Mouse (Mus musculus): ENCODE measurements around the gene Sh3d19. TPM values are rescaled to one million over a fixed set of nuclear protein-coding genes. Genes with fewer than 3 reads are reported as not detected.
A peak's percentile ranks its signal among the peaks of the same experiment; 100 is the strongest.

Sh3d19 gene
- polyA plus RNA-seq, 1 experiment from 2014 or later = 11.1 TPM

DNA sequence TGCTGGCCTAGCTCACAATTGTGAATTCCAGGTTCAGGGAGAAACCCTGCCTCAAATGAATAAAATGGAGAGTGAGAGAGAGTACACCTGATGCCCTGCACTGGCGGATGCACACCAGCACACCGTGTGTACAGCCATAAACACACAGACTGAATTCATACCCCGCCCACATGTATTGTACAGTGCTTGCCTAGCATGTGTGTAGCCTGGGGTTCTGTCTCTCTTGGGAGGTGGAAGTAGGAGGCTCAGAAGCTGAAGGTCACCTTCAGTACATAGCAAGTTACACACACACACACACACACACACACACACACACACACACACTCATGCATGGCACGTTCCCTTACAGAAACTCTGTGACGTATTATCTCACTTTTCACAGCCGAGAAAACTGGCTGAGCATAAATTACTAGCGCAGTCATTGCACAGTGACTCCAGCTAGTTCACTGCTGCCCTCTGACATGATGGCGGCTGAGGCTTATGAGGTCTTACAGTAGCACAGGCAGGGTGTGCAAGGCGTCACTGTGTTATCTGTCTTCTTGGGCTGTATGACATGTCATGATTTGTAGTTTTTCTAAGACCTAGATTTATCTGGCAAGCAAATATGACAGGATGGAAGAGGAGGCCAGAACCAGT lies 62.7 kb downstream of the Sh3d19 start:
- WGBS = 67% methylated on average over 9 of the region's 9 CpGs
- ATAC-seq (replicated peaks; ENCODE audit: insufficient number of reproducible peaks, insufficient read depth, low FRiP score, low read depth) = no peak
- no peaks in the 10 kb centered on the region for H3K36me3 ChIP-seq
- H3K4me3 ChIP-seq = no peak overlapping the region
- H3K9ac ChIP-seq = no peak overlapping the region
- H3K9me3 ChIP-seq (replicated peaks) = no peaks in the 10 kb centered on the region
- H3K27me3 ChIP-seq = no peaks in the 10 kb centered on the region
- no peak overlapping the region for H3K27ac ChIP-seq
- H3K4me2 ChIP-seq = no peak overlapping the region
- H3K4me1 ChIP-seq (replicated peaks) = peaks cover 12% of the 10 kb centered on the region

DNA sequence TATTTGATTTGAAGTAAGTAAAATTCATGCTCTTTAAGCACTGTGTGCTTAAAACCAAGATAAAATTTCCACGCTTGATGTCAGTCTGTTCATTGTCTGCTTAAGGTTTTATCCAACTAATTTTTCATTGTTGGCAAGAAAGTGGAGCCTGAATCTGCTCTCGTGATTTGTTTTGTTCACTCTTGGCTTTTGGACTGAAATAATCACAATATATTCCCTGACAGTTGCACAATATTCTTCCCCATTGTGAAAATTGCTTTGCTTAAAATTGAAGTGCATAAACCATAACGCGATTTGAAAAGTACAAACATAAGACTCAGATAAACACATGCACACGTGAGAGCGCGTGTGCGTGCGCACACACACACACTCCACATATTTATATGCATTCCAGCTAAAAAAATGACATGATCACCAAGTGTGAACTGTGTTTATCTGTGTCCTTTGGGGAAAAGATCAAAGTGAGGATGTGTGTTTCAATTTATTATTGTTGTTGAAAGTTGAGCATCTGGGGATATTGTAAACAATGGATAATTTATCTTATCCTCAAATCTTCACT lies 67.1 kb downstream of the Sh3d19 start:
- H3K27ac ChIP-seq = peak overlapping the region; percentile 83; the same call in 1 of the 2 replicates

DNA sequence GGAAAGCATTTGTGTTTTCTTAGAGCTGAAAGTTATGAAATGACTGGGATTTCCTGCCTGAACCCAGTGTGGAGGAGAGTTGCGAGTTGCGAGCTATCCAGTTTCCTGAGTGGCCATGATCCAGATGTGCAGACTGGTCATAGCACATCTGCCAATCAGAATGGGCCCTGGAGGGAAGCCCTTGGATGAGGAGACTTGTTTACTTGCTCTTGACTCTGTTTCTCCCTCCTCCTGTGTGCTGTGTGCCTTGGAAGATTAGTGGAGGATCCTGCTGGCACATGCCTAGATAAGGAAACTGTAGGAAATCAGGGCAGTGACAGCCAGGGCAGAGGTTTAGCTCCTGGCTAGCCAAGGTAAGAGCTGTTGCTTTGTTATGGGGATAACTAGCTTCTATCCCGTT lies 67.7 kb downstream of the Sh3d19 start:
- Histone ChIP-seq H3K4me1 (replicated peaks) (peaks cover 17% of the 10 kb centered on the region), H3K36me3 (peaks cover 6% of the 10 kb centered on the region), H3K4me3 (0 out of 2 replicates have a peak overlapping the region, but pooled peaks have one; percentile 19), H3K9me3 (replicated peaks) (no peaks in the 10 kb centered on the region), H3K4me2 (peak overlapping the region; percentile 29; the same call in 1 of the 2 replicates), H3K27me3 (no peaks in the 10 kb centered on the region), H3K9ac (no peak overlapping the region), H3K27ac (peak overlapping the region; percentile 83)
- WGBS = 24% methylated on average over 3 of the region's 3 CpGs
- 0 out of 2 replicates have a peak, but pooled peaks have one; percentile 36 for ATAC-seq (replicated peaks; ENCODE audit: insufficient number of reproducible peaks, insufficient read depth, low FRiP score, low read depth)

More for the DNA sequence above, 67.1 kb downstream of the Sh3d19 start:
- Histone ChIP-seq H3K36me3 (peaks cover 3% of the 10 kb centered on the region), H3K4me3 (no peak overlapping the region), H3K27me3 (no peaks in the 10 kb centered on the region), H3K4me1 (replicated peaks) (peaks cover 18% of the 10 kb centered on the region), H3K9ac (no peak overlapping the region), H3K9me3 (replicated peaks) (no peaks in the 10 kb centered on the region), H3K4me2 (no peak overlapping the region)
- WGBS = 79% methylated on average over 9 of the region's 9 CpGs
- ATAC-seq (replicated peaks; ENCODE audit: insufficient number of reproducible peaks, insufficient read depth, low FRiP score, low read depth) = no peak

DNA sequence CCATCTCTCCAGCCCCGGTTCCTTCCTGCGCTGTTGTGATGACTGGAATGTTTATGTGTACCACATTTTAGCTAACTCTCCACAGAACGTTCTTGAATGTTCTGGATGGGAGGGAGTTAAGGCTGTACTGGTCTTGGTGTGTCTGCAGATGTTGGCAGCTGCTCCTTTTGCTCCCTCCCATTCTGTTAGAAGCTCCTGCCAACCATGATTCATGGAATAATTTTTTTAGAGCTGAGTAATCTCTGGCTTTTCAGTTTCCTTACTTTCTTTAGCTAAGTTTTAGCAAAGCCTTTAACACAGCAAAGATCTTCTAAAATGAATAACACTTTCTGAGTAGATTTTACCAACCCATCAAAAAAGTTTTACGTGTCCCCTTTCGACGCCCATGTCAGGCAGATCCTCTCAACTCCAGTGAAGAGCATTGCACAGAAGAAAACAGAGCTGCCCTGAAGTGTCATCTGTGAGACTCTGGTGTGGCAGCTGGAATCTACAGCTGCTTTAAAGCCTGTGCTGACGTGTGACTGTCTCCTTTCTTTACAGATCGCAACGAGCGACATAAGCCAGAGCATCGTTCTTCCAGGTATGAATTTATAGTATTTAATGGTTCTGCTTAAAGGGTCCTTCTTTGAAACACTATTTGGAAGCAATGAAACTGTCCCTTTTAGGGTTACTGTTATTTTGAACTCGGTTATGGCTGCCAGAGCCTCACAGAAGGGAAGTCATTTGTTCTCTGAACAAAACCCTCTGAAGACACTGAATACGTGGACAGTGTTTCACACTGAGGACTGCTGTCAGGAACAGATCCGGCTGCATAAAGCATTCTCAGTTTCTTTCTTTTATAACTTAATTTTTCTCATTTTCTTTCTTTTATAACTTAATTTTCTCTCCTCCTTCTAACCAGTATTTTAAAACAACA lies 69.6 kb downstream of the Sh3d19 start:
- Histone ChIP-seq H3K9ac (peak overlapping the region; percentile 33; the same call in 1 of the 2 replicates), H3K27ac (peak overlapping the region; percentile 71), H3K27me3 (no peaks in the 10 kb centered on the region), H3K4me3 (peak overlapping the region; percentile 33), H3K4me2 (peak overlapping the region; percentile 44), H3K4me1 (replicated peaks) (peaks cover 15% of the 10 kb centered on the region), H3K9me3 (replicated peaks) (no peaks in the 10 kb centered on the region), H3K36me3 (peaks cover 6% of the 10 kb centered on the region)
- 42% methylated on average over 14 of the region's 14 CpGs for WGBS
- ATAC-seq (replicated peaks; ENCODE audit: insufficient number of reproducible peaks, insufficient read depth, low FRiP score, low read depth) = peak; percentile 60; the same call in 1 of the 2 replicates

DNA sequence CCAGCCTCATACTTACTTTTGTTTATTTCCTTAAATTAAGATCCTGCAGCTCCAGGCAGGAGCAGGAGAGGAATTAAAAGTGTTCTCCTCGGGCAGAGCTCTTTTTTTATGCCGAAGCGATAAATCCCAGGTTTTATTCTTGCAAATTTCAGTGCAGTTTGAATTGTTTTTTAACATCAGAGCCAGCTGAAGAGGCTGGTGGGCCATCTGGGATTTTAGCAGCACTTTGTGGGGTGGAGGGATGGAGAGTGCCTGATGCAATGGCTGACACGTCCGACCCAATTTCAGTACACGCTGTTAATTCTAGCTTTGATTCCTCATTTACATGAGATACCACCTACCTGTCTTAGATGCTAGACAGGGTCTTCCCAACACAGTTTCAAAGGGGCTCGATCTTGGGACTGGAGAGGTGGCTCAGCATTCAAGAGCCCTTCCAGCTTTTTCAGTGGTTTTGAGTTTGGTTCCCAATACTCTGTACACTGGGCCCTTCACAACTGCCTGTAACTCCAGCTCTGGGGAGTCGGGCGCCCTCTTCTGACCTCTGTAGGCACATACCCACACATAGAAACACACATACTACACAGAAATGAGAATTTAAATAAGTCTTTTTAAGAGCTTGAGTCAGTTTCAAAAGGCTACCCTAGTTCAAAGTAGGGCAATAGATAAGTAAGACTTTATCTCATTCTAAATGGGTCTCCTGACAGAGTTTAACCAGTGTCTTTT lies 76.9 kb downstream of the Sh3d19 start:
- 0 out of 2 replicates have a peak, but pooled peaks cover 4% of the 10 kb centered on the region for H3K9me3 ChIP-seq (replicated peaks)
- peaks cover 21% of the 10 kb centered on the region for H3K36me3 ChIP-seq
- H3K27me3 ChIP-seq = no peaks in the 10 kb centered on the region
- no peak overlapping the region for H3K9ac ChIP-seq
- no peak overlapping the region for H3K4me2 ChIP-seq
- H3K4me1 ChIP-seq (replicated peaks) = no peaks in the 10 kb centered on the region
- no peak overlapping the region for H3K27ac ChIP-seq
- no peak for ATAC-seq (replicated peaks; ENCODE audit: insufficient number of reproducible peaks, insufficient read depth, low FRiP score, low read depth)
- WGBS = 93% methylated on average over 9 of the region's 9 CpGs
- no peak overlapping the region for H3K4me3 ChIP-seq

DNA sequence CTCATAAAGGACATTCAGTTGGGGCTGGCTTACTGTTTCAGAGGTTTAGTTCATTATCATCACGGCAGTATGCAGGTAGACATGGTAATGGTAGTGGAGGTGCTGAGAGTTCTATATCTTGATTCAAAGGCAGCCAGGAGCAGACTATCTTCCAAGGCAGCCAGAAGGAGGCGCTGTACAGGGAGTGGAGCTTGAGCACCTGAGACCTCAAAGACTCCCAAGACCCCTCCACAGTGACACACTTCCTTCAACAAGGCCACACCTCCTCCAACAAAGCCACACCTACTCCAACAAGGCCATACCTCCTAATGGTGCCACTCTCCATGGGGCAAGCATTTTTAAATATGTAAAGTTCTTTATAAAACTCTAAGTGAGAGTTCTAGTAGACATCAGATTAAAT lies 78.1 kb downstream of the Sh3d19 start:
- H3K4me1 ChIP-seq (replicated peaks) = no peaks in the 10 kb centered on the region
- ATAC-seq (replicated peaks; ENCODE audit: insufficient number of reproducible peaks, insufficient read depth, low FRiP score, low read depth) = no peak
- no peak overlapping the region for H3K4me2 ChIP-seq
- no peak overlapping the region for H3K27ac ChIP-seq
- no peak overlapping the region for H3K4me3 ChIP-seq
- no peaks in the 10 kb centered on the region for H3K27me3 ChIP-seq
- H3K9me3 ChIP-seq (replicated peaks) = 0 out of 2 replicates have a peak, but pooled peaks cover 4% of the 10 kb centered on the region
- WGBS = 78% methylated on average over 2 of the region's 2 CpGs
- peaks cover 16% of the 10 kb centered on the region for H3K36me3 ChIP-seq
- H3K9ac ChIP-seq = no peak overlapping the region

DNA sequence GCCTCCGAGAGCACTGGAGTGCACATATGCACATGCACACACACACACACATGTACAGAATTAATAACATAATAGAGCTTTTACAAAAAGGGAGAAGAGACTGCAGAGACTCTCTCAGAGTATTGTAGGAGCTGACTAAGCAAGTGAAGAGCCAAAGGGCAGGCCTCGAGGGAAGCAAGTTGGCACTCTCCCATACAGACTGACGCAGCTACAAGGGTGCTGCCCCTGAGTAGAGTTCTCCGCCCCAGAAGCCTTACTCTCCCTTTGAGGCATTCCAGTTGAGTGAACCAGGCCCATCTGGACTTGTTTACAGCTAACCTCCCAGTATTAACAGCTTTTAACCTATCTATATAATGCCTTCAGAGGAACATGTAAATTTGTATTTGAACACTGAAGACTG lies 85.8 kb downstream of the Sh3d19 start:
- no peak overlapping the region for H3K4me3 ChIP-seq
- no peaks in the 10 kb centered on the region for H3K4me1 ChIP-seq (replicated peaks)
- H3K9ac ChIP-seq = no peak overlapping the region
- no peaks in the 10 kb centered on the region for H3K27me3 ChIP-seq
- no peak for ATAC-seq (replicated peaks; ENCODE audit: insufficient number of reproducible peaks, insufficient read depth, low FRiP score, low read depth)
- no peaks in the 10 kb centered on the region for H3K36me3 ChIP-seq
- H3K9me3 ChIP-seq (replicated peaks) = no peaks in the 10 kb centered on the region
- H3K4me2 ChIP-seq = no peak overlapping the region
- H3K27ac ChIP-seq = no peak overlapping the region
- 66% methylated on average over 4 of the region's 4 CpGs for WGBS

DNA sequence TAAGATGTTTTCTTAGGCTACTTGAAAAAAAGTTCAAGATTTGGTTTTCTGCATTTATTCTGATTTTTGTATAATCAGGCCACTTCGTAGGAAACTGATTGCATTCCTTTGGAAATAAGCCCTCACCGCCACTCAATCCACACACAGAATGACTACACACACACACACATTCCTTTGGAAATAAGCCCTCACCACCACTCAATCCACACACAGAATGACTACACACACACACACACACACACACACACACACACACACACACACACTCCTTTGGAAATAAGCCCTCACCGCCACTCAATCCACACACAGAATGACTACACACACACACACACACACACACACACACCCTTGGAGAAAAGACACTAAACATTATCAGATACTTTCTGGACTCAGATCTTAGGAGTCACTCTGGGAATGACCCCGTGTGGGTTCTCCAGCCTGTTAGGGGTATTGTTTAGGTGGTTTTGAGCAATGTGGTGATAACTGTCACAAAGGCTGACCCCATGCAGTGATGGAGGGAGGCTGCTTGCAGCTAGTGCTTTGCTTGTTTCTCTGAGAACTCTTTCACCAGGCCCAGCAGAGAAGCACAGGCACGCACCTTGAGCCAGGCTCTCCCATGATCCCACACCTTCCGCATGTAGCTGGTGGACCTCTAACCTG lies 86.7 kb downstream of the Sh3d19 start:
- no peak for ATAC-seq (replicated peaks; ENCODE audit: insufficient number of reproducible peaks, insufficient read depth, low FRiP score, low read depth)
- WGBS = 65% methylated on average over 6 of the region's 6 CpGs
- no peak overlapping the region for H3K27ac ChIP-seq

DNA sequence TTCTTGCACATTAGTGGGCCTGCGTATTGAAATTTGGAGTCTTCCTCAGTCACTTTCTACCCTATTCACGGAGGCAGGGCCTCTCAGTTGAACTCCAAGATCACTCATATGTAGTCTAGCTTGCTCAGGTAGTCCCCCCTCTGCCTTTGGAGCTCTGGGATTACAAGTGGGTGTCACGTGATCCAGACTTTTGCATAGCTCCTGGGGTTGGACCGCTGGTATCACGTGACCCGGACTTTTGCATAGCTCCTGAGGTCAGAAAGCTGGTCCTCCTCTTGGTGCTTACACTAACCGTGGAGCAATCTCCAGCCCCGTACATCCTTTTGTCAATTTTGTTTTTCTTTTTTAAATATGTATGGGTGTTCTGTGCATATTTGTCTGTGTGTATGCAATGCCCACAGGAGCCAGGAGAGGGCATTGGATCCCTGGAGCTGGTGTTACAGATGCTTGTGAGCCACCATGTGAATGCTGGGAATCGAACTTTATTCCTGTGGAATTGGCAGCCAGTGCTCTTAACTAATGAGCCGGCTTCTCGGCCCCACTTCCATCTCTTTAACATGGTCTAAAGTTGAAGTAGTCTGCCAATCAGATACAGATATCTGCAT lies 98.8 kb downstream of the Sh3d19 start:
- H3K4me3 ChIP-seq = no peak overlapping the region
- no peak overlapping the region for H3K4me2 ChIP-seq
- no peaks in the 10 kb centered on the region for H3K9me3 ChIP-seq (replicated peaks)
- no peaks in the 10 kb centered on the region for H3K4me1 ChIP-seq (replicated peaks)
- no peak overlapping the region for H3K27ac ChIP-seq
- no peaks in the 10 kb centered on the region for H3K27me3 ChIP-seq
- WGBS = 90% methylated on average over 11 of the region's 11 CpGs
- no peaks in the 10 kb centered on the region for H3K36me3 ChIP-seq
- ATAC-seq (replicated peaks; ENCODE audit: insufficient number of reproducible peaks, insufficient read depth, low FRiP score, low read depth) = no peak
- H3K9ac ChIP-seq = no peak overlapping the region

More for the DNA sequence above, 86.7 kb downstream of the Sh3d19 start:
- Histone ChIP-seq H3K36me3 (no peaks in the 10 kb centered on the region), H3K27me3 (no peaks in the 10 kb centered on the region), H3K4me1 (replicated peaks) (no peaks in the 10 kb centered on the region), H3K9ac (no peak overlapping the region), H3K4me3 (no peak overlapping the region), H3K9me3 (replicated peaks) (no peaks in the 10 kb centered on the region), H3K4me2 (no peak overlapping the region)

DNA sequence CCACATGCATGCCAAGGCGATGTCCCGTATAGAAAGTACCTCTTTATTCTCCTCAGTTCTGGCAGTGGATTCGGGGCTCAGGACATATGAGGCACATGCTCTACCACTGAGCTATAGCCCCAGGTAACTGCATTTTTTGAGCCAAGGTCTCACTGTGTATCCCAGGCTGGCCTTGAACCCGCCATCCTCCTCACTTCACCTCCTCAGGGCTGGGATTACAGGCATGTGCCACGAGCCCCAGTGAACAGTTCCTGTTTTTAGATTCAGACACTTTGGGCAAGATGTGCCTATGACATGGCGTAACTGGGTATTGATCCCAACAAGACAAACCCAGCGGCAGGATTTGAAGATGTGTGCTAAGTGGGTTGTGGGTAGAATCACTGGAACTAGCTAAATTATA lies 99.9 kb downstream of the Sh3d19 start:
- H3K9ac ChIP-seq = no peak overlapping the region
- ATAC-seq (replicated peaks; ENCODE audit: insufficient number of reproducible peaks, insufficient read depth, low FRiP score, low read depth) = no peak
- H3K27ac ChIP-seq = no peak overlapping the region
- H3K4me1 ChIP-seq (replicated peaks) = no peaks in the 10 kb centered on the region
- no peaks in the 10 kb centered on the region for H3K27me3 ChIP-seq
- H3K9me3 ChIP-seq (replicated peaks) = no peaks in the 10 kb centered on the region
- no peak overlapping the region for H3K4me2 ChIP-seq
- WGBS = 89% methylated on average over 7 of the region's 7 CpGs
- no peak overlapping the region for H3K4me3 ChIP-seq
- no peaks in the 10 kb centered on the region for H3K36me3 ChIP-seq

All from heart, embryonic 15.5 days (tissue).